Mouse (Mus musculus): Measurements from ENCODE around the gene Chn1. TPM values are rescaled to one million over a fixed set of nuclear protein-coding genes. Genes with fewer than 3 reads are reported as not detected.

The Chn1 gene
- polyA plus RNA-seq, 1 experiment from 2014 or later = 30.4 TPM

DNA sequence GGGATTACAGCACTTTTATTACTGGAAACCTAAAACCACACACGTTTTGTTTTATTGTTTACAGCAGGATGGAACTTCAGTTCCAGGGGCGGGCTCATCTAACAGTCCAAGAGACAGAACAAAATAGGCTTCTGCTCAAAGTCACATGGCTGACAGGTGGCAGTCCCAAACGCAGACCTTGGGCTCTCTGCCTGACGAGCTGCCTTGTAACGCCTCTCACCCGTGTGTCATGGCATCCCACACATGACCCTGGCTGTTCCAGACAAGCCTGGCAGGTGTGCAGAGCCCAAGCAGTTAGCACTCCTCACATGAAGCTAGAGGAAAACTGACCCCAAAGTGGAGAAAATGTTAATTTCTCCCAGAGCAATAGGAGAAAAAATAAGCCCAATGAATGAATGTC, 163.3 kb downstream of the Chn1 start:
- Histone ChIP-seq H3K36me3 (ENCODE audit: control insufficient read depth, insufficient read depth, low read length) (peaks cover 20% of the 10 kb centered on the region), H3K4me3 (ENCODE audit: control insufficient read depth in 1 of 2, insufficient read depth in 1 of 2, low read depth in 1 of 2, low read length in 2 of 2) (no peak overlapping the region), H3K4me1 (ENCODE audit: control insufficient read depth in 2 of 2, insufficient read depth in 2 of 2, low read length in 2 of 2) (peaks cover 0 to 9% of the 10 kb centered on the region in 2 experiments; a peak in 3 of 4 replicates), H3K27ac (replicated peaks in 1 of 2; ENCODE audit: control insufficient read depth in 1 of 2, insufficient read depth in 1 of 2, low read depth in 2 of 2, low read length in 2 of 2) (no peak overlapping the region), H3K27me3 (ENCODE audit: control insufficient read depth, insufficient read depth, low read length) (no peaks in the 10 kb centered on the region), H3K9ac (ENCODE audit: low read length) (no peak overlapping the region), H3K4me2 (ENCODE audit: low read length) (no peak overlapping the region), H3K9me3 (ENCODE audit: control insufficient read depth, low read length) (no peaks in the 10 kb centered on the region)
- no peak for ATAC-seq (ENCODE audit: insufficient number of reproducible peaks, insufficient read depth, low FRiP score, low read depth)
- WGBS = 74% methylated on average over 6 of the region's 6 CpGs

DNA sequence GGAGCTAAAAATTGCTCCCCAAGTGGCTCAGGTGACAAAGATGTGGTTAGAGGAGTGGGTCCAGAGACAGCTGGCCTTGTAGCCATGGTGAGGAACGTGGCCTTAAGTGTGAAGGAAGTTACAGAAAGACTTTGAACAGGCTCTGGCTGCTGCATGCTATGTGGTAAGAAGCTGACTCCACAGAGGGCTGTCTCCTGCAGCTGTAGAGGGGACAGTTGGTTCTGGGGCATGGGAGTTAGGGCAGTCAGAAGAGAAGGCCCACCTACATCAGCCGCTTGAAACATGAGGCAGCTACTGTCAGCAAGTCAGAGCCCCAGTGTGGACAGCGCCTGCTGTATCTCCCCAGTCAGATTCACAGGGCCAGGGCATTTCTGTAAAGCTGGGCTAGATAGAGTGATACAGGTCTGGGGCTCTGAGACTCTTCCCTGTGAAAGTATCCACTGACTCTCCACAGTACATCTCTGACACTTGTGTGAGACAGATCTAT, 165.4 kb downstream of the Chn1 start:
- ATAC-seq (ENCODE audit: insufficient number of reproducible peaks, insufficient read depth, low FRiP score, low read depth) = no peak
- no peaks in the 10 kb centered on the region for H3K27me3 ChIP-seq (ENCODE audit: control insufficient read depth, insufficient read depth, low read length)

DNA sequence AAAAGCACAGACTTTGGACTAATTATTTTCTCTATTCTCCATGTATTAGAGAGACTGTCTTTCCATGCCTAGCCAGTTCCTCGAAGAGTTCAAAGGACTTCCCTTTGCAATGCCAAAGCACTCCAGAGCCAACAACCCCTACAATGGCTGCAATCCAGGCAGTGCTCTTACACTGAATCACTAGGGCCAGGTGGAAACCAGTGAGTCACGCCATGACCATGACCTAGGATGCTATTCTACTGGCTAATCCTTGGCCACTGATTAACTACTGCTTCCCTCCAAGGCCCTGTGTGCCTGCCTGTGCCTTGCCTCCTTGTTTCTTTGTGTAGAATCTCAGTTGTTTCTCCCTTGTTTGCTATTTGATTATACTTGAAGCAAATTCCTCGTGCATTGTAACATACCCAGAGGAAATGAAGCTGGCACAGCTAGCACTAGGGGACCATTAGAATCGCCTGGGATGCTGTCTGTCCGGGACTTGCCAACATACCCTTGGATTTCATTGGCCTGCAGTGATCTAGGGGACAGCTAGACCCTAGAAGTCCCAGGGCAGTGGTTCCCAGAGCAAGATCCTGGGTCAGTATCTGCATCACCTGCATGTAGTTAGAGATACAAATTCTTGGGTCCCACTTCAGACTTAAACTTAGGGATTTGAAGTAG, 166.0 kb downstream of the Chn1 start:
- WGBS = 81% methylated on average over 5 of the region's 5 CpGs
- H3K27me3 ChIP-seq (ENCODE audit: control insufficient read depth, insufficient read depth, low read length) = no peaks in the 10 kb centered on the region
- no peak overlapping the region for H3K9ac ChIP-seq (ENCODE audit: low read length)
- no peak overlapping the region for H3K4me2 ChIP-seq (ENCODE audit: low read length)
- H3K9me3 ChIP-seq (ENCODE audit: control insufficient read depth, low read length) = no peaks in the 10 kb centered on the region
- H3K4me3 ChIP-seq (ENCODE audit: control insufficient read depth in 1 of 2, insufficient read depth in 1 of 2, low read depth in 1 of 2, low read length in 2 of 2) = no peak overlapping the region
- H3K4me1 ChIP-seq (ENCODE audit: control insufficient read depth in 2 of 2, insufficient read depth in 2 of 2, low read length in 2 of 2) = peaks cover 5 to 9% of the 10 kb centered on the region in 2 experiments
- H3K27ac ChIP-seq (replicated peaks in 1 of 2; ENCODE audit: control insufficient read depth in 1 of 2, insufficient read depth in 1 of 2, low read depth in 2 of 2, low read length in 2 of 2) = no peak overlapping the region
- H3K36me3 ChIP-seq (ENCODE audit: control insufficient read depth, insufficient read depth, low read length) = peaks cover 7% of the 10 kb centered on the region
- no peak for ATAC-seq (ENCODE audit: insufficient number of reproducible peaks, insufficient read depth, low FRiP score, low read depth)

More for the DNA sequence above, 165.4 kb downstream of the Chn1 start:
- 52% methylated on average over 3 of the region's 3 CpGs for WGBS
- Histone ChIP-seq H3K9me3 (ENCODE audit: control insufficient read depth, low read length) (no peaks in the 10 kb centered on the region), H3K27ac (replicated peaks in 1 of 2; ENCODE audit: control insufficient read depth in 1 of 2, insufficient read depth in 1 of 2, low read depth in 2 of 2, low read length in 2 of 2) (no peak overlapping the region), H3K4me1 (ENCODE audit: control insufficient read depth in 2 of 2, insufficient read depth in 2 of 2, low read length in 2 of 2) (peaks cover 5 to 9% of the 10 kb centered on the region in 2 experiments), H3K36me3 (ENCODE audit: control insufficient read depth, insufficient read depth, low read length) (peaks cover 13% of the 10 kb centered on the region), H3K9ac (ENCODE audit: low read length) (no peak overlapping the region), H3K4me3 (ENCODE audit: control insufficient read depth in 1 of 2, insufficient read depth in 1 of 2, low read depth in 1 of 2, low read length in 2 of 2) (no peak overlapping the region), H3K4me2 (ENCODE audit: low read length) (no peak overlapping the region)

DNA sequence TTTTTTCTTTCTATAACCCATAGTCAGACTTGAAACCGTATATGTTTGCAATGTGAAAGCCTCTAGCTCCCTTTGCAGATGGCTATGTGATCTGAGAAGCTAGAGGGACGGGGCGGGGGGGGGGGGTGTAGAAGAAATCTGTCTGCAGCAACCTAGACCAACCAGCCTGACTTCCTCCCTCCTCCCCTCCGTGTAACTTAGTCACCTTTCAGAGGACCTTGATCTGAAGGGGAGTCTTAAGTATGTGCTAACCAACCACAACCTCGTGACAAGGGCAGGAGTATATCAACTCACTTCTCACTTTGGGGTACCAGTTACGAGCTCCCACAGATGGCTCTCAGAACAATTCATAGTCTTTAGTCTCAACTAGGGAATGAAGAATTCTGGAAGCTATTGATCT, 166.8 kb downstream of the Chn1 start:
- H3K4me2 ChIP-seq (ENCODE audit: low read length) = no peak overlapping the region
- ATAC-seq (ENCODE audit: insufficient number of reproducible peaks, insufficient read depth, low FRiP score, low read depth) = no peak
- H3K9me3 ChIP-seq (ENCODE audit: control insufficient read depth, low read length) = no peaks in the 10 kb centered on the region
- H3K36me3 ChIP-seq (ENCODE audit: control insufficient read depth, insufficient read depth, low read length) = peaks cover 4% of the 10 kb centered on the region
- H3K27me3 ChIP-seq (ENCODE audit: control insufficient read depth, insufficient read depth, low read length) = no peaks in the 10 kb centered on the region
- WGBS = 83% methylated on average over 6 of the region's 6 CpGs
- H3K4me1 ChIP-seq (ENCODE audit: control insufficient read depth in 2 of 2, insufficient read depth in 2 of 2, low read length in 2 of 2) = peaks cover 5 to 9% of the 10 kb centered on the region in 2 experiments
- H3K9ac ChIP-seq (ENCODE audit: low read length) = no peak overlapping the region
- H3K4me3 ChIP-seq (ENCODE audit: control insufficient read depth in 1 of 2, insufficient read depth in 1 of 2, low read depth in 1 of 2, low read length in 2 of 2) = no peak overlapping the region
- no peak overlapping the region for H3K27ac ChIP-seq (replicated peaks in 1 of 2; ENCODE audit: control insufficient read depth in 1 of 2, insufficient read depth in 1 of 2, low read depth in 2 of 2, low read length in 2 of 2)

DNA sequence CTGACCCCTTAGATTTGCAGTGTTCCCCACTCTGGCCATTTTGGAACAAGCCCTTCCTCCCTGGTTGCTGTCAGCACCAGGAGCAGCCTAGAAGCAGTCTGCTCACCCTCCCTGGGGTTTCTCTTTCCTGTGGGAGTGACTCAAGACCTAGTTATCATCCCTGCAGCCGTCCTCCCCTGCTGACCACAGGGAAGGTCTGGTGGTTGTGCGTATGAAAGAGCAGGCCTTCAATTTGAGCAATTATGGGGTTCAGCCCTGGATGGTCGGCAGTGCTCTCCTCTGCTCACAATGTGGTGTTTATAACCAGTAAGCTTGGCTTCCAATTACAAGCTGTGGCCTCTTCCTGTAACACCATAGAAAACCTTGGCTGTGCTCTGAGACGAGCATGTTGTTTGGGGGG, 167.5 kb downstream of the Chn1 start:
- no peak overlapping the region for H3K27ac ChIP-seq (replicated peaks in 1 of 2; ENCODE audit: control insufficient read depth in 1 of 2, insufficient read depth in 1 of 2, low read depth in 2 of 2, low read length in 2 of 2)
- ATAC-seq (ENCODE audit: insufficient number of reproducible peaks, insufficient read depth, low FRiP score, low read depth) = no peak
- no peaks in the 10 kb centered on the region for H3K27me3 ChIP-seq (ENCODE audit: control insufficient read depth, insufficient read depth, low read length)
- H3K4me2 ChIP-seq (ENCODE audit: low read length) = no peak overlapping the region
- H3K36me3 ChIP-seq (ENCODE audit: control insufficient read depth, insufficient read depth, low read length) = peaks cover 3% of the 10 kb centered on the region
- H3K4me1 ChIP-seq (ENCODE audit: control insufficient read depth in 2 of 2, insufficient read depth in 2 of 2, low read length in 2 of 2) = peaks cover 5 to 9% of the 10 kb centered on the region in 2 experiments
- H3K4me3 ChIP-seq (ENCODE audit: control insufficient read depth in 1 of 2, insufficient read depth in 1 of 2, low read depth in 1 of 2, low read length in 2 of 2) = no peak overlapping the region
- H3K9ac ChIP-seq (ENCODE audit: low read length) = no peak overlapping the region
- no peaks in the 10 kb centered on the region for H3K9me3 ChIP-seq (ENCODE audit: control insufficient read depth, low read length)
- WGBS = 30% methylated on average over 4 of the region's 4 CpGs

DNA sequence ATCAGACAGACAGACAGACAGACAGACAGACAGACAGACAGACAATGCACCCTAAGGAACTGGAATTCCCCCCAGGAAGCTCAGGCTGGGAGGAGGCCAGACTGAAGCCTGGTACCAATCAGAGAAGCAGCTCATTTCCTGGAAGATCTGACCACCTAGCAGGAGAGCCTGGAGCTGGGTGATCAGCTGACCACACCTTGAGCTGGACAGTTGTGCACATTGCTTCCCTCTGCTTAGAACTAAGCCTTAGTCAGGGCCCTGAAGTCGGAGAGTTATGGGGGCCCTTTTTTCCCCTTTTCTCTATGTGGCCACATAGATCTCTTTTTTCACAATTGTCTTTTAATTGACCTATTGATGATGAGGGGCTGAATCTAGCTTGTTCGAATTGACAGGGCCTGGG, 168.0 kb downstream of the Chn1 start:
- Histone ChIP-seq H3K4me1 (ENCODE audit: control insufficient read depth in 2 of 2, insufficient read depth in 2 of 2, low read length in 2 of 2) (peaks cover 5 to 9% of the 10 kb centered on the region in 2 experiments), H3K27ac (replicated peaks in 1 of 2; ENCODE audit: control insufficient read depth in 1 of 2, insufficient read depth in 1 of 2, low read depth in 2 of 2, low read length in 2 of 2) (no peak overlapping the region), H3K4me3 (ENCODE audit: control insufficient read depth in 1 of 2, insufficient read depth in 1 of 2, low read depth in 1 of 2, low read length in 2 of 2) (no peak overlapping the region), H3K4me2 (ENCODE audit: low read length) (no peak overlapping the region), H3K27me3 (ENCODE audit: control insufficient read depth, insufficient read depth, low read length) (no peaks in the 10 kb centered on the region), H3K9ac (ENCODE audit: low read length) (no peak overlapping the region), H3K9me3 (ENCODE audit: control insufficient read depth, low read length) (no peaks in the 10 kb centered on the region), H3K36me3 (ENCODE audit: control insufficient read depth, insufficient read depth, low read length) (no peaks in the 10 kb centered on the region)
- no peak for ATAC-seq (ENCODE audit: insufficient number of reproducible peaks, insufficient read depth, low FRiP score, low read depth)
- 50% methylated on average over 2 of the region's 2 CpGs for WGBS

DNA sequence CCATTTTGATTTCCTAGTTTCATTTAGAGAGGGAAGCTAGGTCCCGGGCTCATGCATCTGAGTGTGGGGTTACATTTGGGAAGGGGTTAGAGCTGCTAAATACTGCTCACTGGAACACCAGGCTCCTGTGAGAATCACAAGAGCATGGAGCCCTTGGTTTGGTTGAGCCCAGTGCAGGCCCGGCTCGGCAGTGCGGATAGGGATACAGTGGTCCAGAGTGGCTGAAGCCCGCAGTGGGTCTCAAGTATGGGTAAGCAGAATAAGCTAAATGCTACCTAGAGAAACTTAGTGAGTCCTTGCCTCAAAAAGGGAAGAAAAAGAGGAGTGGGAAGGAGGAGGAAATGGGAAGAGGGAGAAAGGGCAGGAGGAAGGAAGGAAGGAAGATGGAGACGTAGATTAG, 168.5 kb downstream of the Chn1 start:
- no peaks in the 10 kb centered on the region for H3K36me3 ChIP-seq (ENCODE audit: control insufficient read depth, insufficient read depth, low read length)
- H3K4me2 ChIP-seq (ENCODE audit: low read length) = no peak overlapping the region
- no peak overlapping the region for H3K9ac ChIP-seq (ENCODE audit: low read length)
- no peak for ATAC-seq (ENCODE audit: insufficient number of reproducible peaks, insufficient read depth, low FRiP score, low read depth)
- H3K27ac ChIP-seq (replicated peaks in 1 of 2; ENCODE audit: control insufficient read depth in 1 of 2, insufficient read depth in 1 of 2, low read depth in 2 of 2, low read length in 2 of 2) = no peak overlapping the region
- no peaks in the 10 kb centered on the region for H3K27me3 ChIP-seq (ENCODE audit: control insufficient read depth, insufficient read depth, low read length)
- no peaks in the 10 kb centered on the region for H3K9me3 ChIP-seq (ENCODE audit: control insufficient read depth, low read length)
- no peak overlapping the region for H3K4me3 ChIP-seq (ENCODE audit: control insufficient read depth in 1 of 2, insufficient read depth in 1 of 2, low read depth in 1 of 2, low read length in 2 of 2)
- peaks cover 5 to 9% of the 10 kb centered on the region in 2 experiments for H3K4me1 ChIP-seq (ENCODE audit: control insufficient read depth in 2 of 2, insufficient read depth in 2 of 2, low read length in 2 of 2)
- WGBS = 86% methylated on average over 6 of the region's 6 CpGs

DNA sequence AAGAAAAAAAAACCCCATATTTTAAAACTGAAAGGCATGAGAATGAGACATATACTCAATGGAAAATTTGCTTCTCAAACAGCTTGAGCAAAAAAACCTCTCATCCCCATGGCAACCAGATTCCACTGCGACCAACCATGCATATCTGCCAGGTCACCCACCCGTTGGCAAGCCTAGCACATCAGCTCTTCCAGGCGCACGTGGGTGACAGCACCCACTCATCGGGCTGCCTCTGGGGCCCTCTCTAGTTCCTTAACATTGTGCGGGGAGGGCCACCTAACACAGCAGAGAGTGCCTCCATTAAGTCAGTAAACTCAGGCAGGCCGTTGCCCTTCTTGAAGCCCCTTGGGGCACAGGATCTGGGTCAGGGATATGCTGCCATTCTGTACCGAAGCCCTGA, 170.1 kb downstream of the Chn1 start:
- Histone ChIP-seq H3K27me3 (ENCODE audit: control insufficient read depth, insufficient read depth, low read length) (no peaks in the 10 kb centered on the region), H3K9ac (ENCODE audit: low read length) (no peak overlapping the region), H3K27ac (replicated peaks in 1 of 2; ENCODE audit: control insufficient read depth in 1 of 2, insufficient read depth in 1 of 2, low read depth in 2 of 2, low read length in 2 of 2) (no peak overlapping the region), H3K4me2 (ENCODE audit: low read length) (no peak overlapping the region), H3K4me1 (ENCODE audit: control insufficient read depth in 2 of 2, insufficient read depth in 2 of 2, low read length in 2 of 2) (peaks cover 5 to 9% of the 10 kb centered on the region in 2 experiments), H3K36me3 (ENCODE audit: control insufficient read depth, insufficient read depth, low read length) (no peaks in the 10 kb centered on the region), H3K4me3 (ENCODE audit: control insufficient read depth in 1 of 2, insufficient read depth in 1 of 2, low read depth in 1 of 2, low read length in 2 of 2) (no peak overlapping the region), H3K9me3 (ENCODE audit: control insufficient read depth, low read length) (no peaks in the 10 kb centered on the region)
- WGBS = 61% methylated on average over 8 of the region's 8 CpGs
- no peak for ATAC-seq (ENCODE audit: insufficient number of reproducible peaks, insufficient read depth, low FRiP score, low read depth)
